Mouse (Mus musculus): Measurements from ENCODE around the gene Cep135. TPM values are rescaled to one million over a fixed set of nuclear protein-coding genes. Genes with fewer than 3 reads are reported as not detected.

Cep135 gene
- total RNA-seq, 2 experiments from 2014 or later = 6.8 to 7.2 TPM

DNA sequence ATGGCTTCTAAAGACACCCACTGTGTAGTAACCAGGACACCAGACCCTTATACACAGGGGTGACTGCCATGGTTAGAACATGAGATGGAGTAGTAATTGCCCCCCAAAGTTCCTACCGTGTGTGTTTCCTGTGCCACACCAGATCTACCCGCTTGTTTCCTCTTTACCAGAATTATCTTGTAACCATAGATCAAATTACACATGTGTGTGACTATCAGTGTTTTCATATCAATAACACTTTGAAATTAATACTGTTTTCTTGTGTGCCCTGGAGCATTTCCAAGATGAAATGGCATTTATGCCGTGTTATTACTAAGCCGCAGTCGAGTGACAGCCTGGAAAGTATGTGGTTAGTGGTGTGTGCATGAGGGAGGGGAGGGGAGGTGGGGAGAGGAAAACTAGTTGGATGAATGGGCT lies 101.7 kb downstream of the Cep135 start:
- Histone ChIP-seq H3K4me3 (no peak overlapping the region), H3K27ac (no peak overlapping the region)
- intact Hi-C loops (cut with DNase I) = no loop called here
- no peak for DNase-seq (ENCODE audit: extremely low spot score in 1 of 2, low spot score in 2 of 2)
- no peak for TF ChIP-seq CTCF (IDR thresholded peaks at IDR 0.05)

DNA sequence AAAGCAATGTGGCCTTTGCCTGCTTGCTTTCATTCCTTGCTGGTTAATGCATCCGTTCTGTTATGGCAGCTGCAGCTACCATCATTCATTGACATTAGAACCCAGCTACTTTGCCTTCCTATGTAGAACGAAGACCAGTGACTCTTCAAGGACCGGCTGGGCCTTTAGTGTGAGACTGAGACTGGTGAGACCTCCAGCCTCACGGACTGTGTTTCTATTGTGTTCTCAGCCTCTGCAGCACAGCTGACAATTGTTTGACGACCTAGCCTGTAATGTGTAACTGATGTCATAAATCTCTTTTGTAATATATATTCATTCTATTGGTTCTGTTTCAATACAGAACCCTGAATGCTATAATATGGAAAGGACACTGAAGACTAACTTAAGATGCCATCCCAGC lies 102.8 kb downstream of the Cep135 start:
- no peak for TF ChIP-seq CTCF (IDR thresholded peaks at IDR 0.05)
- DNase-seq (ENCODE audit: extremely low spot score in 1 of 2, low spot score in 2 of 2) = no peak
- Histone ChIP-seq H3K4me3 (no peak overlapping the region), H3K27ac (no peak overlapping the region)
- intact Hi-C loops (cut with DNase I) = no loop called here

DNA sequence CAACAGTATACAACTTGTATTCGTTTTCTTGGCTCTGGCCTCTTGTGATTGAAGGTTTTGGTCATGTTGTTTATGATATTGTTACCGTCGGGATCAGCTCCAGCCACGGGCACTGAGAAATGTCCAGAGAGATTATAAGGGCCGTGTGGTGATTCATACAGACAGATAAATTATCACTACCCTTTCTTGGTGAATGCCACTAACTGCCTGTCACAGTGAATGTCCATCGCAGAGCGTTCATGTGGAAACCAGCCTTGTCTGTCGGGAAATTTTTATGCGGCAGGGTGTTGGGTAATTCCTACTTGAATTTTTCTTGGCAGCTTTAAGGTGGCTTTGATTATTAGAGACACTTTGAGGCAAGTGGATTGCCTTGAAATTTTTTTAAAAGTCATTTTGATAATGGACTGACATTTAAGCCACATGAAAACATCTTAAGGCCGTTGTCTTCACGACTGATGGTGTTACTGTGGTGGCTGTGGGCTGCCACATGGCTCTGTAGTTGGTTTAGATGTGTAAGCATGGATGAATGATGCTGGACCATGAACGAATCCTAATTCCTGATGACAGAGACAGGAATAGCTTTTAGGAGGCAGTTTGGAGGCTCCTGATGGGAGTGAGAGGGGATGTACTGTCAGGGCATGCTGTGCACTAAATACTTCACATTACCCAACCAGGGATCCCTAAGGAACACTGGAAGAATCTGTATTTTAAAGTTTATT lies 103.4 kb downstream of the Cep135 start:
- Histone ChIP-seq H3K4me3 (no peak overlapping the region), H3K27ac (no peak overlapping the region)
- TF ChIP-seq CTCF (IDR thresholded peaks at IDR 0.05) = no peak
- DNase-seq (ENCODE audit: extremely low spot score in 1 of 2, low spot score in 2 of 2) = no peak
- intact Hi-C loops (cut with DNase I) = no loop called here

Other genes with a start within 250 kb of the Cep135 start
- gene Nmu, start 224.9 kb upstream of the Cep135 start, total RNA-seq (2021) = not detected
- not detected for gene Gm7271, start 104.7 kb upstream of the Cep135 start, total RNA-seq (2021)
- 10 to 100 TPM; 55.4 to 59.9 TPM for gene Exoc1, start 59.4 kb upstream of the Cep135 start, total RNA-seq (2021)
- 10 to 100 TPM; 59.4 to 61.7 TPM for gene C530008M17Rik, start 67.8 kb downstream of the Cep135 start, total RNA-seq (2021)